8 mouse cellular contexts compared by ENCODE assay signal in the genomic region with DNA sequence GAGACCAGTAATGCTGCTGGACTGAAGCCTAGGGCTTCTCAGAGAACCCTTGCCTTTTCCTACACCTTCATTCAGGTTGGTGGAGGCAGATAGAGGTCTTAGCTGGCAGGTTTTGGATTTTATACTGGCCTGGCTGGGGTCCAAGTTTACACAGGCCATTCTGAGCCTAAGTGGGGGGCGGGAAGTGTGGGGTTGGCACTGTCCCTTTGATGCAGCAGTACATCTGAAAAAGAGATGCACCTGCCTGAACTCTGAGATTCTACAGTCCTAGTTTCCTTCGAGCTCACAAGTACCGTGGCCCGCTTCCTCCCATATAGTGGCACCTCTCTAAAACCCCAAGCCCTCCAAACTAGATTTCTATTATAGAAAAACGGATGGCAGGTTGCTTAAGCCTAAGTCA. TPM values are rescaled to one million over a fixed set of nuclear protein-coding genes. Genes with fewer than 3 reads are reported as not detected.
DNase-seq lines count a peak whose midpoint lies in the region; ATAC-seq and TF ChIP-seq lines count a peak whose summit lies in the region.

No protein-coding gene starts in this region.

- TF ChIP-seq CTCF in intestine, postnatal 0 days (IDR thresholded peaks at IDR 0.05; ENCODE audit: low read depth): no peak
- TF ChIP-seq CTCF in midbrain, postnatal 0 days (IDR thresholded peaks at IDR 0.05): no peak

- DNase-seq in intestine, embryonic 14.5 days (ENCODE audit: low spot score): no peak
- no peak for DNase-seq in hindbrain, embryonic 14.5 days (ENCODE audit: low spot score)
- DNase-seq in midbrain, postnatal 0 days (ENCODE audit: low spot score): no peak
- DNase-seq in left cerebral cortex, adult 8-10 months (ENCODE audit: low spot score in 2 of 2): no peak
- DNase-seq in gastrocnemius, postnatal 4 days (ENCODE audit: low spot score in 2 of 2): no peak

- no peaks in the 10 kb centered on the region for H3K9me3 ChIP-seq in intestine, embryonic 14.5 days (ENCODE audit: control insufficient read depth, low read length)
- no peaks in the 10 kb centered on the region for H3K9me3 ChIP-seq in intestine, postnatal 0 days (ENCODE audit: control insufficient read depth)
- no peaks in the 10 kb centered on the region for H3K9me3 ChIP-seq in hindbrain, embryonic 14.5 days (ENCODE audit: control insufficient read depth, low read length)
- H3K9me3 ChIP-seq in midbrain, postnatal 0 days (ENCODE audit: low read length): no peaks in the 10 kb centered on the region

- no peak for ATAC-seq in intestine, embryonic 14.5 days (replicated peaks; ENCODE audit: low FRiP score, low TSS enrichment, low read depth)
- ATAC-seq in intestine, postnatal 0 days: no peak
- no peak for ATAC-seq in hindbrain, embryonic 14.5 days (ENCODE audit: low FRiP score)
- no peak for ATAC-seq in midbrain, postnatal 0 days (ENCODE audit: low FRiP score)
- ATAC-seq in frontal cortex, adult (ENCODE audit: low TSS enrichment): no peak

- H3K4me2 ChIP-seq in intestine, embryonic 14.5 days (ENCODE audit: low read length): peak overlapping the region; percentile 99
- no peak overlapping the region; the same call in 1 of the 2 replicates for H3K4me2 ChIP-seq in intestine, postnatal 0 days (replicated peaks; ENCODE audit: low read depth)
- peak overlapping the region; percentile 98 for H3K4me2 ChIP-seq in hindbrain, embryonic 14.5 days (replicated peaks)
- H3K4me2 ChIP-seq in midbrain, postnatal 0 days (ENCODE audit: low read depth, low read length, poor library complexity, severe bottlenecking): peak overlapping the region; percentile 96; the same call in 1 of the 2 replicates

- peaks cover 15% of the 10 kb centered on the region for H3K27me3 ChIP-seq in intestine, embryonic 14.5 days (replicated peaks; ENCODE audit: control insufficient read depth, insufficient read depth, low read length)
- H3K27me3 ChIP-seq in intestine, postnatal 0 days (replicated peaks; ENCODE audit: control insufficient read depth, insufficient read depth, low read length): no peaks in the 10 kb centered on the region
- peaks cover 14% of the 10 kb centered on the region; the same call in 1 of the 2 replicates for H3K27me3 ChIP-seq in hindbrain, embryonic 14.5 days (ENCODE audit: control insufficient read depth, insufficient read depth, low read length)
- H3K27me3 ChIP-seq in midbrain, postnatal 0 days (ENCODE audit: insufficient read depth, low read length): peaks cover 4% of the 10 kb centered on the region; the same call in 1 of the 2 replicates

- H3K27ac ChIP-seq in intestine, embryonic 14.5 days (ENCODE audit: low read depth): no peak overlapping the region
- H3K27ac ChIP-seq in intestine, postnatal 0 days (ENCODE audit: low read depth, low read length): no peak overlapping the region
- peak overlapping the region; percentile 71 for H3K27ac ChIP-seq in brown adipose tissue, adult 24 weeks (replicated peaks; ENCODE audit: low read depth, low read length)
- no peak overlapping the region for H3K27ac ChIP-seq in hindbrain, embryonic 14.5 days
- no peak overlapping the region for H3K27ac ChIP-seq in midbrain, postnatal 0 days (ENCODE audit: low read depth, low read length)

- H3K4me3 ChIP-seq in intestine, embryonic 14.5 days (ENCODE audit: low read depth, low read length): no peak overlapping the region
- no peak overlapping the region for H3K4me3 ChIP-seq in intestine, postnatal 0 days (ENCODE audit: low read depth, low read length)
- peak overlapping the region; percentile 82 for H3K4me3 ChIP-seq in brown adipose tissue, adult 24 weeks (ENCODE audit: insufficient read depth, low read depth, low read length)
- H3K4me3 ChIP-seq in hindbrain, embryonic 14.5 days (replicated peaks; ENCODE audit: low read length): peak overlapping the region; percentile 76; the same call in 1 of the 2 replicates
- H3K4me3 ChIP-seq in midbrain, postnatal 0 days (ENCODE audit: low read depth, low read length): 0 out of 2 replicates have a peak overlapping the region, but pooled peaks have one; percentile 59

- WGBS in intestine, embryonic 14.5 days: 40% methylated on average over 5 of the region's 5 CpGs
- 53% methylated on average over 5 of the region's 5 CpGs for WGBS in intestine, postnatal 0 days
- WGBS in hindbrain, embryonic 14.5 days: 39% methylated on average over 5 of the region's 5 CpGs
- 28% methylated on average over 5 of the region's 5 CpGs for WGBS in midbrain, postnatal 0 days

- H3K9ac ChIP-seq in intestine, embryonic 14.5 days (ENCODE audit: low read length): no peak overlapping the region; the same call in 1 of the 2 replicates
- no peak overlapping the region for H3K9ac ChIP-seq in intestine, postnatal 0 days (ENCODE audit: low read depth, low read length)
- peak overlapping the region; percentile 69; the same call in 1 of the 2 replicates for H3K9ac ChIP-seq in hindbrain, embryonic 14.5 days
- peak overlapping the region; percentile 60; the same call in 1 of the 2 replicates for H3K9ac ChIP-seq in midbrain, postnatal 0 days (replicated peaks; ENCODE audit: low read length, poor library complexity, severe bottlenecking)

- peaks cover 33% of the 10 kb centered on the region for H3K4me1 ChIP-seq in intestine, embryonic 14.5 days (replicated peaks; ENCODE audit: control insufficient read depth, insufficient read depth, low read length)
- peaks cover 4% of the 10 kb centered on the region; the same call in 1 of the 2 replicates for H3K4me1 ChIP-seq in intestine, postnatal 0 days (replicated peaks; ENCODE audit: control insufficient read depth, insufficient read depth, low read length)
- peaks cover 26% of the 10 kb centered on the region for H3K4me1 ChIP-seq in brown adipose tissue, adult 24 weeks (ENCODE audit: control insufficient read depth, insufficient read depth, insufficient read length, low read length)
- H3K4me1 ChIP-seq in hindbrain, embryonic 14.5 days (replicated peaks; ENCODE audit: control insufficient read depth, insufficient read depth, low read length): peaks cover 37% of the 10 kb centered on the region
- H3K4me1 ChIP-seq in midbrain, postnatal 0 days (ENCODE audit: insufficient read depth, low read length): peaks cover 10% of the 10 kb centered on the region; the same call in 1 of the 2 replicates

- no peaks in the 10 kb centered on the region for H3K36me3 ChIP-seq in intestine, embryonic 14.5 days (ENCODE audit: control insufficient read depth, insufficient read depth, low read length)
- H3K36me3 ChIP-seq in intestine, postnatal 0 days (ENCODE audit: control insufficient read depth, insufficient read depth): no peaks in the 10 kb centered on the region
- no peaks in the 10 kb centered on the region for H3K36me3 ChIP-seq in hindbrain, embryonic 14.5 days (replicated peaks; ENCODE audit: control insufficient read depth, insufficient read depth)
- no peaks in the 10 kb centered on the region for H3K36me3 ChIP-seq in midbrain, postnatal 0 days (ENCODE audit: insufficient read depth, low read length)

RNA-seq across cellular contexts. Expression of gene Impdh1, which starts 1.4 kb away (rescaled TPM):
- polyA plus RNA-seq in intestine, embryonic 14.5 days (2014; fragmentation: Nextera tagmentation; extraction: Ambion mirVana): 47.5 and 48.1 TPM in 2 replicates
- 10.6 and 11.7 TPM in 2 replicates for polyA plus RNA-seq in intestine, postnatal 0 days (2015; fragmentation: Nextera tagmentation; extraction: Ambion mirVana)
- 68.7 and 105 TPM in 2 replicates for polyA plus RNA-seq in brown adipose tissue, adult 24 weeks (2012; ENCODE audit: insufficient read depth, insufficient read length, missing spikeins)
- 60.8 and 65.0 TPM in 2 replicates for polyA plus RNA-seq in hindbrain, embryonic 14.5 days (2014; fragmentation: Nextera tagmentation; extraction: Ambion mirVana)
- 35.6 and 37.5 TPM in 2 replicates for total RNA-seq in midbrain, postnatal 0 days (2014; rRNA removed)
- polyA plus RNA-seq in midbrain, postnatal 0 days (2015; fragmentation: Nextera tagmentation; extraction: Ambion mirVana): 60.6 and 62.1 TPM in 2 replicates
- 10 to 100 TPM; 52.5 to 72.2 (median 59.0) TPM for total RNA-seq in left cerebral cortex, adult 8-10 months (2022)
- 10 to 100 TPM; 25.3 to 29.8 TPM for total RNA-seq in gastrocnemius, postnatal 4 days (2021)

RNA-seq across cellular contexts. Expression of gene Prrt4, which starts 35.4 kb away (rescaled TPM):
- polyA plus RNA-seq in intestine, embryonic 14.5 days (2014; fragmentation: Nextera tagmentation; extraction: Ambion mirVana): 0.52 and 0.78 TPM in 2 replicates
- polyA plus RNA-seq in intestine, postnatal 0 days (2015; fragmentation: Nextera tagmentation; extraction: Ambion mirVana): 0.23 and 0.29 TPM in 2 replicates
- 1.5 and 1.6 TPM in 2 replicates for polyA plus RNA-seq in brown adipose tissue, adult 24 weeks (2012; ENCODE audit: insufficient read depth, insufficient read length, missing spikeins)
- 10.0 and 11.0 TPM in 2 replicates for polyA plus RNA-seq in hindbrain, embryonic 14.5 days (2014; fragmentation: Nextera tagmentation; extraction: Ambion mirVana)
- total RNA-seq in midbrain, postnatal 0 days (2014; rRNA removed): 31.9 and 40.2 TPM in 2 replicates
- polyA plus RNA-seq in midbrain, postnatal 0 days (2015; fragmentation: Nextera tagmentation; extraction: Ambion mirVana): 15.4 and 16.6 TPM in 2 replicates
- total RNA-seq in left cerebral cortex, adult 8-10 months (2022): 1 to 10 TPM; 3.8 to 4.7 (median 4.4) TPM
- total RNA-seq in gastrocnemius, postnatal 4 days (2021): 1 to 10 TPM; 1.0 to 1.4 TPM

RNA-seq across cellular contexts. Expression of gene Rbm28, which starts 50.0 kb away (rescaled TPM):
- 44.6 and 49.7 TPM in 2 replicates for polyA plus RNA-seq in intestine, embryonic 14.5 days (2014; fragmentation: Nextera tagmentation; extraction: Ambion mirVana)
- 9.8 and 12.2 TPM in 2 replicates for polyA plus RNA-seq in intestine, postnatal 0 days (2015; fragmentation: Nextera tagmentation; extraction: Ambion mirVana)
- polyA plus RNA-seq in brown adipose tissue, adult 24 weeks (2012; ENCODE audit: insufficient read depth, insufficient read length, missing spikeins): 29.0 and 33.8 TPM in 2 replicates
- 42.7 and 43.0 TPM in 2 replicates for polyA plus RNA-seq in hindbrain, embryonic 14.5 days (2014; fragmentation: Nextera tagmentation; extraction: Ambion mirVana)
- 17.8 and 25.2 TPM in 2 replicates for total RNA-seq in midbrain, postnatal 0 days (2014; rRNA removed)
- polyA plus RNA-seq in midbrain, postnatal 0 days (2015; fragmentation: Nextera tagmentation; extraction: Ambion mirVana): 18.8 and 20.9 TPM in 2 replicates
- 10 to 100 TPM; 29.5 to 37.0 (median 34.2) TPM for total RNA-seq in left cerebral cortex, adult 8-10 months (2022)
- total RNA-seq in gastrocnemius, postnatal 4 days (2021): 10 to 100 TPM; 20.6 to 21.7 TPM

RNA-seq across cellular contexts. Expression of gene Hilpda, which starts 57.5 kb away (rescaled TPM):
- 38.1 and 42.8 TPM in 2 replicates for polyA plus RNA-seq in intestine, embryonic 14.5 days (2014; fragmentation: Nextera tagmentation; extraction: Ambion mirVana)
- polyA plus RNA-seq in intestine, postnatal 0 days (2015; fragmentation: Nextera tagmentation; extraction: Ambion mirVana): 20.7 and 27.2 TPM in 2 replicates
- polyA plus RNA-seq in brown adipose tissue, adult 24 weeks (2012; ENCODE audit: insufficient read depth, insufficient read length, missing spikeins): 9.2 and 22.3 TPM in 2 replicates
- 29.1 and 34.2 TPM in 2 replicates for polyA plus RNA-seq in hindbrain, embryonic 14.5 days (2014; fragmentation: Nextera tagmentation; extraction: Ambion mirVana)
- total RNA-seq in midbrain, postnatal 0 days (2014; rRNA removed): 14.4 and 21.2 TPM in 2 replicates
- polyA plus RNA-seq in midbrain, postnatal 0 days (2015; fragmentation: Nextera tagmentation; extraction: Ambion mirVana): 24.2 and 25.4 TPM in 2 replicates
- total RNA-seq in left cerebral cortex, adult 8-10 months (2022): 1 to 10 TPM; 5.2 to 8.6 (median 6.1) TPM
- total RNA-seq in gastrocnemius, postnatal 4 days (2021): 1 to 10 TPM; 7.5 to 9.5 TPM

Comparison
In these comparisons a context has a peak if more than half of its experiments do, and no peak if none do; other contexts are left out.
1. H3K4me3 ChIP-seq: peak in brown adipose tissue, adult 24 weeks (single experiment), hindbrain, embryonic 14.5 days (single experiment) and midbrain, postnatal 0 days (single experiment); none in intestine, embryonic 14.5 days (single experiment) and intestine, postnatal 0 days (single experiment).
2. H3K9ac ChIP-seq: peak in hindbrain, embryonic 14.5 days (single experiment) and midbrain, postnatal 0 days (single experiment); none in intestine, embryonic 14.5 days (single experiment) and intestine, postnatal 0 days (single experiment).